Mouse (Mus musculus) lung, adult 18-20 months (tissue): Measurements from ENCODE around the gene Slc25a47.
A peak's percentile ranks its signal among the peaks of the same experiment; 100 is the strongest.

Source experiments
- DNase-seq, 2 experiments: peaks; one replicate each; pipeline ENCODE4 v3.0.0; 2022; ENCODE audit warnings: mixed read lengths in 2 of 2

The Slc25a47 gene

GRCm38 (mm10) chr12:108826958-108827535, 8.8 kb upstream of the Slc25a47 start:
- no peak for DNase-seq

- DNase-seq, result no peak
Measured at GRCm38 (mm10) chr12:108827641-108828040, 8.2 kb upstream of the Slc25a47 start.

DNA sequence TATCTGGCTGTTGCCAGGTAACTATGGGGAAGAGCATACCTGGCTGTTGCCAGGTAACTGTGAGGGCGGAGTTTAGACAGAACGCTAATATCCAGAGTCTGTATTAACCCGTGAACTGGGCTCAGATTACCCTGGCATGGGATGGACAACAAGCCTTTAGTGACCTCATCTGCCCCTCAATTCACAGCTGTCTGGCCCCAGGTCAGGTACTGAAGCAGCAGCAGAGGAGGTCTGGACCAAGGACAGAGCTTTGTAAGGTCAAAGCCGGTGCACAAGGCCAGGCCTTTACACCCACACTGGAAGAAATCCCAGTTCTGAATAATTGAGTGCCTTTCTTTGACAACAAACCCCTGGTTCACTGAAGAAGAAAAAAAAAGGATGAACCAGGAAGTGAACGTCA, 6.2 kb upstream of the Slc25a47 start:
- no peak for DNase-seq

- no peak for DNase-seq
Measured at GRCm38 (mm10) chr12:108830358-108830757, 5.5 kb upstream of the Slc25a47 start.

GRCm38 (mm10) chr12:108831966-108832643, 3.7 kb upstream of the Slc25a47 start:
- DNase-seq, result peak; percentile 75 to 83

DNA sequence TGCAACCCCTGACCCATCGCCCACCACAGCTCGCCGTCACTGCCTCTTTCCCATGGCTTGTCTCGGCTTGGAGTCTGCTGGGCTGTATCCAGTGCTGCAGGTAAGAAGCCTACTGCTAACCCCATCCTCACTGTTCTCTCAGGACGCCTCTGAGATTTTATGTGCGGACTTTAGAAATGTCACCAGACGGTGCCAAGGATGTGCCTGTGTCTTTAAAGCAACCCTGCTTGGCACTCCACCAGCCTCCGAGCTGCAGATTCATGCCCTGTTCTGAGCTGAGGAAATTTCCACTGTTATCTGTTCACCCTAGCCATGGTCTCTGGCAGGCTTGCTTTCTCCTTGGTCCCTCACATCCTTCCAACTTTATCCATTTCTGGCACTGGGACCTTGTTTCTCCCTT, 3.0 kb upstream of the Slc25a47 start:
- DNase-seq, result no peak

GRCm38 (mm10) chr12:108833408-108833807, 2.4 kb upstream of the Slc25a47 start:
- no peak for DNase-seq

- DNase-seq, result no peak
Measured at GRCm38 (mm10) chr12:108834337-108834736, 1.5 kb upstream of the Slc25a47 start.

DNA sequence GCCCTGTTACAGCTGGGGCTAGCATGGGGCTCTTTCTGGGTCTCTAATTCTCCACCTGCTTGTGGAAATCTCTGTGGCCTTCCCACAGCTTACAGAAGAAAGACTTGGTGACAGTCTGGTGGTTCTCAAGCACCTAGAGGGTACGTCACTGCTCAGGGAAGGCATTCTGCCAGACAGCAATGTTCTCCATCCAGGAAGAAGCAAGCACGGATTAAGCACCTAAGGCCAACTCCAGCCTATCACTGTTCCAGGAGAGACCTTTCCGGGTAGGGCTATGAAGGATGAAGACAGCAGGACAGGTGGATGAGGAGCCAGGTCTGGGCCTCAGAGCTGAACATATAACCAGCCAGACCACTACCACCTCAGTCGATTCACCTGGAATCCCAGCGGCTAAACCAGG, 1.1 kb upstream of the Slc25a47 start:
- peak in 1 of 2 experiments; percentile 69 for DNase-seq

DNA sequence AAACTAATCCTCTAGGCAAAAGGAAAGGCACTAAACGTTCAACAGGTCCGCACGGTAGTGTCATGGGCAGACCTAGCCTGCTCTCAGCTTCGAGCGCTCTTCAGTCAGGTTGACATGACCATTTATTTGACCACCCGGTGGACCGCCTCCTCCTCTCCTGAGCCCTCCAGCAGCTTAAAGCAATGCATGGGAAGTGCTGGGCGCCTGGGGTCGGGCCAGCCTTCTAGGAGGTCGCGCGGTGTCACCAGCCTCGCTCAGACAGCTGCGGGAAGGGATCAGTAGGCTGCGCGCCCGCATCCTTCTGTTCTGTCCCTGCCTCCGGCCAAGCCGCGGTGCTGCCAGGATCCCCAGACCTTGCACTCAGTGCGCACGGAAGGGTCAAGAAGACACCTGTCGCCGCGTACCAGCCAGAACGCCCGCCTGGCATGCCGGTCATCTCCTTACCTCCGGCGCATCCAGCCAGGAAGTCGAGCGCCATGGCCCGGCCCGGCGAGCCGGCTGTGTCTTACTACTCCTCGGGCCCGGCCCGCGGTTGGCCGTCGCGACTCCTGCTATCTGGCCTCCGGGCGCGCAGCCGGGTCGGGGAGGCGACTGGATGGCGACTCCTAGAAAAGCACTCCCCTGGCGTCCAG, 522 bp upstream of the Slc25a47 start:
- no peak for DNase-seq

DNA sequence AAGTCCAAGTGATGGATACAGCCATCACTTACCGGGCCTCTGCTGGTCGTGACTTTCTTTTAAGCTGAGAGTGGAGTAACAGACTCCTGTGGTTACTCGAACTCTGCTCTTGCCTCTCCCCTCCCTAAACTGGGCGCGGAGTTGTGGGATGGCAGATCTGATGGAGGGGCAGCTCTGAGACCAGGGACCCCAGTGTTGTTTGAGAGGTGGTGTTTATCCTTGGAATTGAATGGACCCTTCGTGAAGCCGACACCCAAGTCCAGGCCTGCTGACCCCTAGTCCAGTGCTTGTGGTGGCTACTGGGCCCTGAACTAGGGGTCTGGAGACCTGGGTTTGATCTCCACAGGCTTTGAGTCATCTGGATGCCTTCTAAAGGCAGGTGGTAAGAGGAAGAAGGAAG, 876 bp downstream of the Slc25a47 start:
- DNase-seq, result no peak

GRCm38 (mm10) chr12:108841181-108841580, 5.3 kb downstream of the Slc25a47 start:
- DNase-seq, result peak; percentile 90 to 93

DNA sequence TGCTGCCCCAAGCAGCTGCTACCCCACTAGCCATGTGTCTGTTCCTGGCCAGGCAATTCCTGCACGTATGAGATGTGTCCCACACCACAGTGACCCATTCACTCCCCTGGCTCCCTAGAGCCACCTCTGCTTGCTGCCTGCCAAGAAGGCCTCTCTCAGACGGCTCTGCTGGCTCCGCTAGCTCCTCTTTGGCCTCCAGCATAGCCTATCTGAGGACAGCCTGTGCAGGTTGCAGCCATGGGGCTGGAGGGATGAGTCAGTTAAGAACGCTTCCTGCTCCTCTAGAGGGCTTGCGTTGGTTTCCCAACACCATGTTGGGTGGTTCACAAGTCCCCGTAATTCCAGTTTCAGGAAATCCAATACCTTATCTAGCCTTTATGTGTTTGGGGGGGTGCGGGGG, 6.8 kb downstream of the Slc25a47 start:
- DNase-seq, result no peak

DNA sequence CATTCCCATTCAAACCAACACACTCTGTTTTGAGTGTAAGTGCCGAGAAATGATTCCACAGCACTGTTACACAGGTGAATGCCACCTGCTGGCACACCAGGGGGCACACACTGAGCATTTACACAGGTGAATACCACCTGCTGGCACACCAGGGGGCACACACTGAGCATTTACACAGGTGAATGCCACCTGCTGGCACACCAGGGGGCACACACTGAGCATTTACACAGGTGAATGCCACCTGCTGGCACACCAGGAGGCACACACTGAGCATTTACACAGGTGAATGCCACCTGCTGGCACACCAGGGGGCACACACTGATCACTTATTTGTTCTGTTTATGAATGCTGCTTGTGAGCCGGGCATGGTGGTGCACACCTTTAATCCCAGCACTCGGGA, 12.2 kb downstream of the Slc25a47 start:
- peak; percentile 32 to 52 for DNase-seq

GRCm38 (mm10) chr12:108849488-108850022, 13.7 kb downstream of the Slc25a47 start:
- DNase-seq, result no peak

GRCm38 (mm10) chr12:108850129-108850528, 14.3 kb downstream of the Slc25a47 start:
- peak; percentile 39 to 57 for DNase-seq

GRCm38 (mm10) chr12:108850886-108851285, 15.0 kb downstream of the Slc25a47 start:
- no peak for DNase-seq

DNA sequence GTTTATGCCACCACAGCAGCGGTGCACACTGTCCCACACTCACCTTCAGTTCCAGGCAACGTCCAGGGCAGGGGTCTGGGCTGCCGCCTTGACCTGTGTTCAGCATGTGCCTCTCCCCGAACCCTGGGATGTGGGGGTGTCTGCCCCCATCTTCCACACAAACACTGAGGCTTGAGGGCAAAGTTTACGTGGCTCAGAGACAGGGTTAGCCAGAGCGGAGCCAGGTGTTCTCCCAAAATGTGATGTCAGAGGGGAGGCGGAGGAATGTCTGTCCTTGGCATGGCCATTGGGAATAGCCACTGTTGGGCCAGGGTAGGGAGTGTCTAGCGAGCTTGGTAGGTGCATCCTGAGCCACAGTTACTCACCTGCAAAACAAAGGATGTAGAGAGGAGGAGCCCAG, 17.0 kb downstream of the Slc25a47 start:
- DNase-seq, result no peak

DNA sequence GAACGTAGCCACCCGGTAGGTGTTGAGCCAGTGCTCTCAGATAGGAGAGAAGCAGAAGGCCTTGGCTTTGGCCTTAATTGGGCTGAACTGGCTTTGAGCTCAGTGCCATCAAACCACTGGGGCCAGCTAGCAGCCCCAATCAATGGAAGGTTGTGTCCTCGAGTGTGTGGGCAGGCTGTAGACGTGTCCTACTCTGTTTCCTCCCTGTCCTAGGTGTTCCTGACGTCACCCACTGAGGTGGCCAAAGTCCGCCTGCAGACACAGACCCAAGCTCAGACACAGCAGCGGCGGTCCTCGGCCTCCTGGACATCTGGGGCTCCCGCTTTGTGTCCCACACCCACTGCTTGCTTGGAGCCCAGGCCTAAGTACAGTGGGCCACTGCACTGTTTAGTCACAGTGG, 19.2 kb downstream of the Slc25a47 start:
- DNase-seq, result no peak

DNA sequence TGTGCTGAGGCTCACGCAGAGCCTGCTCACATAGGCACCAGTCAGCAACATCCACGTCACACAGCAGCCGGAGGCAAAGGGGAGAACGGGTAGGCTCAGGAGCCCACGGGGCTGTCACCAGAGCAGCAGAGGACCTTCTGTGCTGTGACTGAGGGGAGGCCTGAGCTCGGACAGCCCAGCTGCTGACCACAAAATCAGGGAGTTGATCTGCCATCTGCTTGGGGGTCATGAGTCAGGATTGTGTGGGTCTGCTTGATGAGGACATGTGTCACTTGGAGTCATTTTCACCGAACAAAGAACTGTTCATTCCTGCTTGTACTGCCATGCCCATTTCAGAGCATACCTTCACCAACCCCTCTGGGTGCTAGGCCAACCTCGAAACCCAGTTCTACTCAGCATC, 20.3 kb downstream of the Slc25a47 start:
- no peak for DNase-seq

DNA sequence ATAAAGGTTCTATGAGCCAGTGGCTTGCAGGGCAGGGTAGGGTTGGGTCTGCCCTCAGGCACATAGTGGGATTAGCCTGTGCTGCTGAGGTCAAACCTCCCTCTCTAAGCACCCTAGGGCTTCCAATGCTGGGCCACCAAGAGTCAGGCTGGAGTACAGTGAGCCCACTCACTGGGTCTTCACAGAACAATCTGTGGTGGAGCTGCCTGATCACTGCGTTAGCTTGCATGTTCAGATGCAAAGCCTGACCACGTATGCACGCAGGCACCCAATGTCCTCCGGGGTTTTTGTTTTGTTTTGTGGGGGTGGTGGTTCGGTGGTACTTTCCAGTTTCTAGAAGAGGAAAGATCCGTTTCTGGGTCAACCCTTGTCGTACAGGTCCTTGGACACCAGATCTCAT, 21.3 kb downstream of the Slc25a47 start:
- DNase-seq, result no peak

DNA sequence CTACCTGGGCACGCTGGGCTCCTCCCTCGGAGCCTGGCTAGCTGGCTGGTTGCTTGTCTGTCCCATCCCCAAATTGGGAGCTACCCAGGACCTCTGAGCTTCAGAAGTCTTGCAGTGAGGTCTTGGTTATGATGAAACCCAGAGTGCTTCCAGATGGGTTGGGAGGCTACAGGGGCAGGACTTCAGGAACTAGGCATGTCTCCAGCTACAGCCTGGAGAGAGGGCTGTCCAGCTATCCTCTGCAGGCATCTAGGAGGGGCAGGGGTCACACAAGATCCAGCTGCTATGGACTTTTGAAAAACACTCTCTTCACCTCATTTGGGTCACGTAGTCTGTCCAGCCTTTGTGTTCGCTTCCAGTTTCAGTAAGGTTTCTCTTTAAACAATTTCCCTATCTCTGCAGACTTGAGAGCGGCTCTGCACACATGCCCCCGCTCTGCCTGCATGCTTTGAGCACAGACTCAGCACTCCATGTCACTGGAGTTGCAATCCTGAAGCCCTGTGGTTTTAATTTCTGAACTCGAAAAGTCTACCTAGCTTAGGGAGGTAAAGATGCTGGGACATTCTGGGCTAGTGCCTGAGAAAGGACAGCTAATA, 21.8 kb downstream of the Slc25a47 start:
- DNase-seq, result peak; percentile 42 to 60

- no peak for DNase-seq
Measured at GRCm38 (mm10) chr12:108858486-108858885, 22.6 kb downstream of the Slc25a47 start.
